Mouse (Mus musculus): Measurements from ENCODE around the gene Ctbs. TPM values are rescaled to one million over a fixed set of nuclear protein-coding genes. Genes with fewer than 3 reads are reported as not detected.

Gene Ctbs
- polyA plus RNA-seq, 1 experiment, result 6.0 TPM

DNA sequence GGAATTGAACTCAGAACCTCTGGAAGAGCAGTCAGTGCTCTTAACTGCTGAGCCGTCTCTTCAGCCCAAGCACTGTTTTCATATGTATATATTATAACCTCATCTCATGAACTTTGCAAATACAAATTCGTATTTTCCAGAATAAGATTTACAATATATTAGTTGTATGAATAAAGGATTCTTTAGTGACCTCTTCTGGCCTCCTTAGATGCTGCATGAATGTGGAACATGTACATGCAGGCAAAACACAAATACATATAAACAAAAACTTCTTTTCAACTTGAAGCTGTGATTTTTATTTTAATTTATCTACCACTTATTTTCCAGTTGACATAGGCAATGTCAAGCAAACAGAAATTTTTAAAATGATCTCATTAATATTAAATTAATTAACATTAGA is 32.4 kb downstream of the Ctbs start:
- no peak for DNase-seq (ENCODE audit: extremely low spot score in 1 of 2, low spot score in 1 of 2)

DNA sequence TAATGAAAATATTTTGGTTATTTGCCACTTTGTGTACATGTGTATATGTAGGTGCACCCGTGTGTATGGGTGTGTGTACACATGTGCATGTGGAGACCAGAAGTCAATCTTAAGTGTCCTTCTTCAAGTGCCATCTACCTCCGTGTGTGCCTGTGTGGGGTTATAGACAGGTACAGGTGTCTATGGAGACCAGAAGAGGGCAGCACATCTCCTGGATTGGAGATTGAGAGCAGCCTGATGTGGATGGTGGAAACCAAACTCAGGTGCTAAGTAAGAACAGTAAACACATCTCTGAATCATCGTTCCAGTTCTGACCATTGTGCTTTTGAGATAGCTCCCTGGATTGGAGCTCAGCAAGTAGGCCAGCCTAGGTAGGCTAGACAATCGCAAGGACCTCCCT is 36.9 kb downstream of the Ctbs start:
- DNase-seq (ENCODE audit: extremely low spot score in 1 of 2, low spot score in 1 of 2), result no peak

DNA sequence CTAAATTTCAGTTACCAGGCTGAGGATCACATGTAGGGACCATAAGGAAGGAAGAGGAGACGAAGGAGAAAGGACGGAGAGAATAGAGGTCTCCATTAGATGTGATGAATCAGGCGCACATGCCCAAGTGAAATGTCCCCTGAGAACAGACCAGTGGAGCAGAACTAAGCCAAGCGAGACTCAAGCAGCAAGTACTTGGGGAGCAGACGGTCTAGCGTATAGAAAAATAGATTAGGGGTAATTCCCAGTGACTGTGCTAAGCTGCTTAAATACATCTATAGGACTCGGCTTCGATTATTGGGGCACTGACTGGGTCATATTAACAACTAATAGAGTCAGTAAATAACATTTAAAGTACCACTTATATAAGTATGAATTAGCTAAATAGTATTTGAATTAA is 45.3 kb downstream of the Ctbs start:
- no peak for DNase-seq (ENCODE audit: extremely low spot score in 1 of 2, low spot score in 1 of 2)

DNA sequence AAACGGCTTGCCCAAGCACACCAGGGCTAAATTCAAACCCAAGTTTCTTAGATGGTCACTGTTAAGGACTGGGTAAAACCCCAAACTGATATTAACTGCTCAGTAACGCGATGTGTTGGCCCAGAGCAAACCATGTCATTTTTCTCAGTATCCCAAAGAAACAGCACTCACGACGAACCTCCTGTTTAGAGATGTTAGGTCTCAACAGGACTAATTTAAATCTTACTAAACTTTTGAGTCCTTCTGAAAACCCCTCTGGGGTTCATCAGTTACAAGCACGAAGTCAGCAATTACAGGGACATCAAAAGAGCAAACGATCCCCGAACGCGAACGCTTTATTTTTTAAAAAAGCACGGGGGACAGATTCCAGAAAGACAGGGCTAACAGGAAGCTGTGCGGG is 49.4 kb downstream of the Ctbs start:
- no peak for DNase-seq (ENCODE audit: extremely low spot score in 1 of 2, low spot score in 1 of 2)

DNA sequence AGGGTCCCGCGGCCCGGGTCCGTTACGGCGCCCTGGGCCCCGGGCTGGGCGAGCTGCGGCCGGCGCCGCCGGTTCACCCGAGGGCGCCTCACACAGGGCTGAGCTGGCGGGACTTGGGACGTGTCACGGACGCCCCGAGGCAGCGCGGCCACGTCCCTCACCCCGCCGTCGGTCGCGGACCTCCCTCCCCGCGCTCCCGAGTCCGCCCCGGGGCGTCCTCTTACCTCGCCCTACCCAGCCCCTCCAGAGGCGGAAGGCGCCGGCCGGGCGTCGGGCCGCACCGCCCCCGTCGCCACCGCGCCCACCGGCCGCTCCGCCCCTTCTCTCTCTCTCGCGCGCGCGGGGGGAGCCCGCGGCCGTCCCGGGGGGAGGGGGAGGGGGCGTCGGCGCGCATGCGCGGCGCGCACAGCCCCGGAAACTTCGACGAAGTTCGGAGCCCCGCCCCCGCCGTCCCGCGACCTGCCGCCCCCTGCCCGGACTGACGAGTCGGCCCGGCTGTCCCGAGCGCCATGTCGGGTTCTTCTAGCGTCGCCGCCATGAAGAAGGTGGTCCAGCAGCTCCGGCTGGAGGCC is 49.9 kb downstream of the Ctbs start, which contains the start of the genes Spata1 and Gng5:
TSS of gene Spata1 (minus strand) at position 323 of the 572 bp plus-strand sequence.
TSS of gene Gng5 (plus strand) at position 377 of the 572 bp plus-strand sequence.
- peak in 1 of 2 experiments; percentile 45 for DNase-seq (ENCODE audit: extremely low spot score in 1 of 2, low spot score in 1 of 2)

DNA sequence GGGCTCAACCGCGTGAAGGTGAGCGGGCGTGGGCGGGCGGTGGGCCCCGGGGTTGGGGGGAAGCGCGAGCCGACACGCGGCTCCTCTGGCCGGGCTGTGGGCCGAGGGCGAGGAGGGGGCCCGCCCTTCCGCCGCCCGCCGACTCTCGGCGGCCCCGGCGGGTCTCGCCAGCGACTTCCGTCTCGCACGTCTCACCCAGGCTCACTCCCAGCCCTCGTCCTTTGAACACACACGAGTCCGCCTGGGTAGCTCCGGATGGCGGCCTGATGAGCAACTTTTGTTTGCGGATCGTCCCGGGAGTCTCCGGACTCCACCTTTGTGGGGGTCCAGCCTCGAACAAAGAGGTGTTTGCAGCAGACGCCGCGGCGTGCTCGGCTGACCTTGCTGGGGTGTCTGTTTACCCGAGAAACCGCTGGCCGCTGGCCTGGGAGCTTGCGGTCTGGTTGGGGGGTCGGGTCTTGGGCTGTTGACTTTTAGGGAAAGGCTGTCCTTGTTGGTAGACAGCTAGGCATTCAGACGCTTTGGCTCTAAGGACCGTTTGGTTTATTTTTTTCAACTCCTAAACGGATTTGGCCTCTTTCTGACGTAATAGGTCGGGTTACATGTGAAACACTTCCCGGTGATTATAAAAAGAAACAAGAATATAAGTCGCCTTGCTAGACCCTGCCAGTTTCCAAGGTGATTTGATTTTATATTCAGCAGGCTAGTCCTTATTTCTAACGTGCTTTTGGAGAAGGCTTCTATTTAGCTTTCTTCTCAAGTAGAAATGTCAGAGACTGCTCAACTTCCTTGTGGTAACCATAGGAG is 50.6 kb downstream of the Ctbs start:
- DNase-seq (ENCODE audit: extremely low spot score in 1 of 2, low spot score in 1 of 2), result peak in 1 of 2 experiments; percentile 12

DNA sequence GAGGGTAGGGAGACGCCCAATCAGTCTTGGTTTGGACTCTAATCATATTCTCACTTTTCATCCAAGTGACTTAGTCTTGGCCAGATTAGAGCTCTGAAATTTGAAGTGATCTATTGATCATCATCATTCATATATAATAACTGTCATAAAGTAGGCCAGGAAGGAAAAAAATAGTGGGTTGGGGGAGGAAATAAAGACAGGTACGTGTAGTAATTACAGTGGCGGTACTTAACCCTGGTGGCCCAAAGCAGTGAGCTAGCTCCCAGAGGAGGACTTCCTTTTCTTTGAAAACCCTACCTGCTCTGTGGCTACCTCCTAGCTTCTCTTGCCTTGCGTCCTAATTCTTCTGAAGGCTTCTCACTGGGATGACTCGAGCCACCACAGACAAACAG is 51.2 kb downstream of the Ctbs start:
- DNase-seq (ENCODE audit: extremely low spot score in 1 of 2, low spot score in 1 of 2), result no peak

DNA sequence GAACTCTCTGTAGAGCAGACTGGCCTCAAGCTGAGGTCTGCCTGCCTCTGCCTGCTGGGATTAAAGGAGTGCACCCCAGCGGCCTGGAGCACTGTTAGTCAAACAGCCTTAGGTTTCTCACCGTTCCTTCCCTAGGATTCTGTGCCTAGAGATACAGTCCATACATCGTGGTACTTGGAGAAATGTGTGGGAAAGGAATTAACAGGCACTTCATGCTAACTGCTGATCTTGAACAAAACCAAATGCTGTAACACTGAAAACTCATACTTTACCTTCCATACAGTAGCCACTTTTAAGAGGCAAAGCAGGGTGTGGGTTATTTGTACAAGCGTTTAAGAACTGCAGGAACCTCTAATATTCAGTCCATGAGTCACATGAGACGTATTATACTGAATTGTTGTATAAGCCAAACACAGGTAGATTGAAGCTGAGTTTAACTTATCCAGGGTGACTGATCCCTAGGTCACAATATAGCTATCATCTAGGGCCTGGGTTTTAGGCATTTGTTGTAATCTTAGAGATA is 52.1 kb downstream of the Ctbs start:
- no peak for DNase-seq (ENCODE audit: extremely low spot score in 1 of 2, low spot score in 1 of 2)

DNA sequence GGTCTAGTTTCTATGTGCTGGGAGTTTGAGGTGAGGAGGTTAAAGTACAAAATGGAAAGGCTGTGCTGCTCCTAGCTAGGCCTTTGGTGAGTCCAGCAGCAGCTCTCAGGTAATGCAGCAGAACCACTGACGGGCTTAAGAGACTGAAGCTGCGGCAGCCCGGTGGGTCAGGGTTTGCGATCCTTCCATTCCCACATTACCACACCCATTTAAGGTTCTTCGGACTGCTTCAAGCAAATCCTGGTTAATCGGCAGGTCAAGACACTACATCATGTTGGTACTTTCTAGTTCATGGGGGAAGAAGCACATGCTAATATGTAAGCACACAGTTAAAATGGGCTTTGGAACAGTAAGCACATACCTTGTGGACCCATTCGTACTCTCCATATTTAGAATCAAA is 57.1 kb downstream of the Ctbs start:
- no peak for DNase-seq (ENCODE audit: extremely low spot score in 1 of 2, low spot score in 1 of 2)

Other genes starting within 250 kb of the Ctbs start
- gene Lpar3, start 228.8 kb upstream of the Ctbs start, polyA plus RNA-seq (2012; rRNA removed), result 1.3 and 1.7 TPM in 2 replicates
- 38.1 and 38.9 TPM in 2 replicates for gene Ssx2ip, start 45.2 kb upstream of the Ctbs start, polyA plus RNA-seq (2012; rRNA removed)
- gene Spata1, start 50.0 kb downstream of the Ctbs start, polyA plus RNA-seq (2012; rRNA removed), result 3.4 and 4.7 TPM in 2 replicates
- 93.6 and 102 TPM in 2 replicates for gene Gng5, start 50.0 kb downstream of the Ctbs start, polyA plus RNA-seq (2012; rRNA removed)
- 18.9 and 19.7 TPM in 2 replicates for gene Rpf1, start 71.6 kb downstream of the Ctbs start, polyA plus RNA-seq (2012; rRNA removed)
- 0.20 and 0.34 TPM in 2 replicates for gene Uox, start 120.6 kb downstream of the Ctbs start, polyA plus RNA-seq (2012; rRNA removed)
- gene Dnase2b, start 165.8 kb downstream of the Ctbs start, polyA plus RNA-seq (2012; rRNA removed), result not detected in 2 replicates
- not detected in 2 replicates for gene 4930503B20Rik, start 201.5 kb downstream of the Ctbs start, polyA plus RNA-seq (2012; rRNA removed)
- 0.48 and 0.64 TPM in 2 replicates for gene Samd13, start 235.8 kb downstream of the Ctbs start, polyA plus RNA-seq (2012; rRNA removed)